Mouse (Mus musculus) urinary bladder, postnatal 14 days (tissue): ENCODE results near the gene Defb23.
"Not testable (repeated sequence)": the region's sequence is repeated elsewhere in the genome, so short reads cannot be mapped to it uniquely, and the experiment has no call there.

Experiments used
- DNase-seq: peaks from one replicate; pipeline ENCODE4 v3.0.0; 2021; ENCODE audit warnings: low spot score

Defb23 gene

GRCm38 (mm10) chr2:152436983-152437860 lies 27.2 kb downstream of the Defb23 start:
- DNase-seq, result peak; percentile 81

- DNase-seq, result no peak
Observed at GRCm38 (mm10) chr2:152436405-152436901, 28.0 kb downstream of the Defb23 start.

- DNase-seq, result not testable (repeated sequence)
Observed at GRCm38 (mm10) chr2:152428481-152428880, 35.9 kb downstream of the Defb23 start.

- no peak for DNase-seq
Observed at GRCm38 (mm10) chr2:152427493-152427892, 36.9 kb downstream of the Defb23 start.

- DNase-seq, result no peak
Observed at GRCm38 (mm10) chr2:152415786-152416185, 48.6 kb downstream of the Defb23 start.

GRCm38 (mm10) chr2:152415287-152415686 lies 49.1 kb downstream of the Defb23 start, which contains the start of gene 6820408C15Rik:
Gene 6820408C15Rik, plus strand, starts transcription at chr2:152415587.
- no peak for DNase-seq

- peak; percentile 90 for DNase-seq
Observed at GRCm38 (mm10) chr2:152414591-152415165, 49.7 kb downstream of the Defb23 start, which contains the start of gene Zcchc3. Gene Zcchc3, minus strand, starts transcription at chr2:152415027.

GRCm38 (mm10) chr2:152413765-152414584 lies 50.4 kb downstream of the Defb23 start:
- peak; percentile 34 for DNase-seq

- no peak for DNase-seq
Observed at GRCm38 (mm10) chr2:152413158-152413764, 51.2 kb downstream of the Defb23 start.

GRCm38 (mm10) chr2:152412526-152413157 lies 51.8 kb downstream of the Defb23 start:
- no peak for DNase-seq

GRCm38 (mm10) chr2:152411471-152411870 lies 52.9 kb downstream of the Defb23 start:
- no peak for DNase-seq

- DNase-seq, result peak; percentile 85
Observed at GRCm38 (mm10) chr2:152410971-152411371, 53.4 kb downstream of the Defb23 start.

GRCm38 (mm10) chr2:152409781-152410180 lies 54.6 kb downstream of the Defb23 start:
- DNase-seq, result no peak
